Mouse (Mus musculus) spleen, postnatal 36 days (tissue): ENCODE results near the gene Aup1.

ENCODE experiments used
- DNase-seq, 2 experiments: peaks; one replicate each; pipeline ENCODE4 v3.0.0; 2022; ENCODE audit warnings: low spot score in 2 of 2, mixed read lengths in 1 of 2

Gene Aup1

GRCm38 (mm10) chr6:83069488-83070246 is 15.3 kb downstream of the Aup1 start:
- no peak for DNase-seq

- DNase-seq, result no peak
Observed at GRCm38 (mm10) chr6:83070247-83070310, 15.8 kb downstream of the Aup1 start, which contains the start of gene Tlx2. Tlx2 (minus strand) TSS chr6:83070293.

- DNase-seq, result no peak
Observed at GRCm38 (mm10) chr6:83070311-83071219, 16.2 kb downstream of the Aup1 start.

- no peak for DNase-seq
Observed at GRCm38 (mm10) chr6:83071220-83071619, 16.9 kb downstream of the Aup1 start.

- DNase-seq, result peak in 1 of 2 experiments; percentile 29
Observed at GRCm38 (mm10) chr6:83074979-83075378, 20.7 kb downstream of the Aup1 start.

- peak in 1 of 2 experiments; percentile 28 for DNase-seq
Observed at GRCm38 (mm10) chr6:83077630-83078323, 23.5 kb downstream of the Aup1 start, which contains the start of gene Pcgf1. Pcgf1 (plus strand) TSS chr6:83077869.

- peak; percentile 97 to 99 for DNase-seq
Observed at GRCm38 (mm10) chr6:83078324-83078858, 24.1 kb downstream of the Aup1 start.

GRCm38 (mm10) chr6:83080210-83080609 is 25.9 kb downstream of the Aup1 start:
- DNase-seq, result no peak

GRCm38 (mm10) chr6:83083497-83083896 is 29.2 kb downstream of the Aup1 start:
- no peak for DNase-seq

- DNase-seq, result no peak
Observed at GRCm38 (mm10) chr6:83084477-83084876, 30.2 kb downstream of the Aup1 start.

GRCm38 (mm10) chr6:83086121-83087035 is 32.1 kb downstream of the Aup1 start, which contains the start of gene Lbx2:
Lbx2 (plus strand) TSS chr6:83086367.
- no peak for DNase-seq

GRCm38 (mm10) chr6:83087205-83087925 is 33.0 kb downstream of the Aup1 start:
- DNase-seq, result no peak

GRCm38 (mm10) chr6:83087926-83088260 is 33.6 kb downstream of the Aup1 start:
- no peak for DNase-seq

- no peak for DNase-seq
Observed at GRCm38 (mm10) chr6:83092416-83093127, 38.3 kb downstream of the Aup1 start.

- no peak for DNase-seq
Observed at GRCm38 (mm10) chr6:83095968-83096367, 41.6 kb downstream of the Aup1 start.

- DNase-seq, result no peak
Observed at GRCm38 (mm10) chr6:83098411-83098810, 44.1 kb downstream of the Aup1 start.

- DNase-seq, result peak; percentile 92 to 95
Observed at GRCm38 (mm10) chr6:83101316-83101687, 47.0 kb downstream of the Aup1 start, which contains the start of the genes Ccdc142 and Gm42688. Ccdc142 (plus strand) TSS chr6:83101601. Gm42688 (plus strand) TSS chr6:83101617.

GRCm38 (mm10) chr6:83101688-83102556 is 47.6 kb downstream of the Aup1 start:
- DNase-seq, result peak; percentile 63 to 68

GRCm38 (mm10) chr6:83103130-83103650 is 48.9 kb downstream of the Aup1 start:
- DNase-seq, result no peak
